Mouse (Mus musculus): Measurements from ENCODE around the gene Sh2d3c. TPM values are rescaled to one million over a fixed set of nuclear protein-coding genes. Genes with fewer than 3 reads are reported as not detected.

Sh2d3c gene
- polyA plus RNA-seq, 1 experiment, result 0.06 TPM

GRCm38 (mm10) chr2:32771886-32772285 lies 51.0 kb downstream of the Sh2d3c start:
- H3K4me1 ChIP-seq (ENCODE audit: control insufficient read depth), result peaks cover 52% of the 10 kb centered on the region
- no peaks in the 10 kb centered on the region for H3K27me3 ChIP-seq (ENCODE audit: control insufficient read depth)
- H3K9me3 ChIP-seq (ENCODE audit: control insufficient read depth, low read length), result no peaks in the 10 kb centered on the region

DNA sequence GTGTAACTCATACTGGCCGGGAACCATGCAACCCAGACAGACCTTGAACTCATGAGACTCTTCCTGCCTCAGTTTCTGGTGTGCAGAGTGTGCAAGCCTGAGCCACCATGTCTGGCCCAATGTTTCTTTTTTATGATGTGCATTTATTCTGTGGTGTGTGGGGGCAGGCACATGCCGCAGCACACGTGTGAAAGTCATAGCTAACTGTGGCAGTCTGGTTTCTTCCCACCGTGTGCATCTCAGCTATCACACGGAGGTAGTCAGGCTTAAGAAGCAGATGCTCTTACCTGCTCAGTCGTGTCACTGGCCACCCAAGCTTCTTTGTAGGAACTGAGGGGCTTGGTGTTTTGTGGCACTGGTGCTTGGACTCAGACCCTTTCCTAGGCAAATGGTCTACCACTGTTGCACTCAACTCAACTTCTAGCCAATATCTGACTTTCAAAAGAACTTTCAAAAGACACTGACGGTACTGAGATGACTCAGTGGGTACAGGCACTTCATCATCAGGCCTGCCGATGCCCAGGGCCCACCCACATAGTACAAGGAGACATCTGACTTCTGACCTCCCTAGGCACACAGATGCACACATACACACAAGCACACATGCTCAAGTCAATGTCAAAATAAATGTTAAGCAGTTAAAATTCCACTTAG lies 51.9 kb downstream of the Sh2d3c start:
- Histone ChIP-seq H3K36me3 (ENCODE audit: control insufficient read depth) (no peaks in the 10 kb centered on the region), H3K4me1 (ENCODE audit: control insufficient read depth) (peaks cover 48% of the 10 kb centered on the region), H3K4me3 (replicated peaks) (no peak overlapping the region), H3K9me3 (ENCODE audit: control insufficient read depth, low read length) (no peaks in the 10 kb centered on the region), H3K27me3 (ENCODE audit: control insufficient read depth) (no peaks in the 10 kb centered on the region)
- TF ChIP-seq GATA1 (IDR thresholded peaks at IDR 0.05; ENCODE audit: low read length), result no peak
- TF ChIP-seq TAL1 (IDR thresholded peaks at IDR 0.05; ENCODE audit: low read length), result no peak

More at GRCm38 (mm10) chr2:32771886-32772285, 51.0 kb downstream of the Sh2d3c start:
- Histone ChIP-seq H3K4me3 (replicated peaks) (no peak overlapping the region), H3K36me3 (ENCODE audit: control insufficient read depth) (no peaks in the 10 kb centered on the region)
- no peak for TF ChIP-seq TAL1 (IDR thresholded peaks at IDR 0.05; ENCODE audit: low read length)
- TF ChIP-seq GATA1 (IDR thresholded peaks at IDR 0.05; ENCODE audit: low read length), result no peak

DNA sequence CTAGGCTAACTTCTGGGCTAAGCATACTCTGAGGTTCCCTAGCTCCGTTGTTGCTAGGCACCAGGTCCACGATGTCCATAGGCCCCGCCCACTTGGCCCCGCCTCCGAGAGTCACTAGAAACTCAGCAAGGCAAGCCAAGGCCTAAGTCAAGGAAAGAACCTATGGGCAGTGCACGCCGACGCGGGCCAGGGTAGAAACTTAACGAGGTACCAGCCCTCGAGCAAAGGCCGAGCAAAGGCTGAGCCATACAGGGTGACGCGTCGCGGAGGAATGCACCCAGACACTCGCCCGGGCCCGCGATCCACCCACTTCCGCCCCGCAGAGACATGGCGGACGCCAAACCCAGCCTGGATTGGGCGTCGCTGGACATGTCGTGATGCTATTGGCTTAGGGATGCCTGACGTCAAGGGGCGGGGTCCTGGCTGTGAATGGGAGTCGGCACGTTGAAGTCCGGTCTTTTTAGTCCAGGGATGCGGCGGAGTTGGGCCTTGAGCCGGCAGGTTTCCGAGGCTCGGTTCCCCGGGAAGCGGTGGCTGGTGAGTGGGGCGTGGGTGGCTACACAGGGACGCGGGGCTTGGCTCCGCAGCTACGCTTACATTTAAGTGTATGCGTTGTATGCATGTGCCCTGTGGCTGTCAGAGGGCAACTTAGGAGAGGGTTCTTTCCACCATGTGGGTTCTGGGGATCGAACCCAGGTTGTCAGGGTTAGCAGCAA lies 54.7 kb downstream of the Sh2d3c start, which contains the start of the genes Ttc16 and Ptrh1:
Gene Ttc16 (minus strand): TSS at position 275 of the 716 bp plus-strand sequence.
Gene Ptrh1 (plus strand): TSS at position 428 of the 716 bp plus-strand sequence.
- no peaks in the 10 kb centered on the region for H3K36me3 ChIP-seq (ENCODE audit: control insufficient read depth)
- H3K9me3 ChIP-seq (ENCODE audit: control insufficient read depth, low read length), result no peaks in the 10 kb centered on the region
- peaks cover 33% of the 10 kb centered on the region for H3K4me1 ChIP-seq (ENCODE audit: control insufficient read depth)
- TF ChIP-seq GATA1 (IDR thresholded peaks at IDR 0.05; ENCODE audit: low read length) (no peak), TAL1 (IDR thresholded peaks at IDR 0.05; ENCODE audit: low read length) (no peak)
- H3K4me3 ChIP-seq (replicated peaks), result peak within 1 kb of the TSS; percentile 75
- H3K27me3 ChIP-seq (ENCODE audit: control insufficient read depth), result no peaks in the 10 kb centered on the region

GRCm38 (mm10) chr2:32776192-32776591 lies 55.3 kb downstream of the Sh2d3c start:
- Histone ChIP-seq H3K4me1 (ENCODE audit: control insufficient read depth) (peaks cover 32% of the 10 kb centered on the region), H3K27me3 (ENCODE audit: control insufficient read depth) (no peaks in the 10 kb centered on the region), H3K9me3 (ENCODE audit: control insufficient read depth, low read length) (no peaks in the 10 kb centered on the region), H3K4me3 (replicated peaks) (peak overlapping the region; percentile 75), H3K36me3 (ENCODE audit: control insufficient read depth) (no peaks in the 10 kb centered on the region)
- TF ChIP-seq TAL1 (IDR thresholded peaks at IDR 0.05; ENCODE audit: low read length) (no peak), GATA1 (IDR thresholded peaks at IDR 0.05; ENCODE audit: low read length) (no peak)

DNA sequence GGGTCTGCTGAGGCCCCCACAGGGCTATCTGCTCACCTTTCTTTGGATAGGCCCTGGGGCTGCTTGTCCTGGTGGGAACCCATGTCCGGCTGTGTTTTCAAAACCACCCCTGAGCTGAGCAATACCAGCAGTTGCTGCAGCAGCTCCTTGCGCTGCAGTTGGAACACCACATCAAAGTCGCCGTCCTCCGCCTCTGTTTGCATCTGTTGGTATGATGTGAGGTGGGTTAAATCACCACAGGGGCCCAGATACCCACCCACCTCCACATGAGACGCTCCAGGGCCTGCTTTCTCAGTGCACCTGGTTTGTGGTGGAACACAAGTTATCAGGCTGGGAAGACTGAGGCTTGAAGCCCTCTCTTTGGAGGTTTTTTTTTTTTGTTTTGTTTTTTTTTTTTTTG lies 57.2 kb downstream of the Sh2d3c start:
- Histone ChIP-seq H3K9me3 (ENCODE audit: control insufficient read depth, low read length) (no peaks in the 10 kb centered on the region), H3K4me1 (ENCODE audit: control insufficient read depth) (peaks cover 25% of the 10 kb centered on the region), H3K27me3 (ENCODE audit: control insufficient read depth) (no peaks in the 10 kb centered on the region), H3K36me3 (ENCODE audit: control insufficient read depth) (no peaks in the 10 kb centered on the region), H3K4me3 (replicated peaks) (no peak overlapping the region)
- TF ChIP-seq GATA1 (IDR thresholded peaks at IDR 0.05; ENCODE audit: low read length) (no peak), TAL1 (IDR thresholded peaks at IDR 0.05; ENCODE audit: low read length) (no peak)

DNA sequence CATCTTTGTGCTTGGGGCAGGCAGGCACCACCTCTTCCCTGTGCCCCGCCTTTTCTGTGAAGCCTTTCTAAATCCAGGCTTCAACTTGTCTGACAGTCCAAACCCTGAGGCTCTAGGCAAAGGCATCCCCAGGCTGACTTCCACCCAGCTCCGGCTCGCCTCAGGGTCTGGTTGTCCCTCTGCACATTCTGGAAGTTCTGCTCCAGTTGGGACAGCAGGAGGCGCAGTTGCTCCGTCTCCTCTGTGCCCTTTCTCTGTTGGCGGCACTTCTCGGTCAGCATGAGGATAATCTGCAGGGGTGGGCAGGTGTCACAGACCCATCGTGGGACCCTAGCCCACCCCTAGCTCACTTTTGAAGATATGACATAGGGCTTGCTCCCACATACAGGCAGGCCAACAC lies 58.3 kb downstream of the Sh2d3c start:
- Histone ChIP-seq H3K27me3 (ENCODE audit: control insufficient read depth) (no peaks in the 10 kb centered on the region), H3K4me1 (ENCODE audit: control insufficient read depth) (peaks cover 25% of the 10 kb centered on the region), H3K36me3 (ENCODE audit: control insufficient read depth) (no peaks in the 10 kb centered on the region), H3K4me3 (replicated peaks) (no peak overlapping the region), H3K9me3 (ENCODE audit: control insufficient read depth, low read length) (no peaks in the 10 kb centered on the region)
- no peak for TF ChIP-seq GATA1 (IDR thresholded peaks at IDR 0.05; ENCODE audit: low read length)
- no peak for TF ChIP-seq TAL1 (IDR thresholded peaks at IDR 0.05; ENCODE audit: low read length)

- Histone ChIP-seq H3K4me1 (ENCODE audit: control insufficient read depth) (peaks cover 23% of the 10 kb centered on the region), H3K4me3 (replicated peaks) (no peak overlapping the region), H3K36me3 (ENCODE audit: control insufficient read depth) (no peaks in the 10 kb centered on the region), H3K9me3 (ENCODE audit: control insufficient read depth, low read length) (no peaks in the 10 kb centered on the region), H3K27me3 (ENCODE audit: control insufficient read depth) (no peaks in the 10 kb centered on the region)
- no peak for TF ChIP-seq GATA1 (IDR thresholded peaks at IDR 0.05; ENCODE audit: low read length)
- TF ChIP-seq TAL1 (IDR thresholded peaks at IDR 0.05; ENCODE audit: low read length), result no peak
Observed at GRCm38 (mm10) chr2:32779714-32780113, 58.9 kb downstream of the Sh2d3c start.

- no peak overlapping the region for H3K4me3 ChIP-seq (replicated peaks)
- H3K36me3 ChIP-seq (ENCODE audit: control insufficient read depth), result no peaks in the 10 kb centered on the region
- peaks cover 4% of the 10 kb centered on the region; the same call in 1 of the 2 replicates for H3K4me1 ChIP-seq (ENCODE audit: control insufficient read depth)
- H3K9me3 ChIP-seq (ENCODE audit: control insufficient read depth, low read length), result no peaks in the 10 kb centered on the region
- TF ChIP-seq GATA1 (IDR thresholded peaks at IDR 0.05; ENCODE audit: low read length) (no peak), TAL1 (IDR thresholded peaks at IDR 0.05; ENCODE audit: low read length) (no peak)
- H3K27me3 ChIP-seq (ENCODE audit: control insufficient read depth), result no peaks in the 10 kb centered on the region
Observed at GRCm38 (mm10) chr2:32781710-32782109, 60.9 kb downstream of the Sh2d3c start.

GRCm38 (mm10) chr2:32784048-32784681 lies 63.3 kb downstream of the Sh2d3c start, which contains the start of gene Cfap157:
TSS of gene Cfap157 (minus strand) at chr2:32784428.
- H3K27me3 ChIP-seq (ENCODE audit: control insufficient read depth), result no peaks in the 10 kb centered on the region
- H3K4me3 ChIP-seq (replicated peaks), result no peak within 1 kb of the TSS
- H3K36me3 ChIP-seq (ENCODE audit: control insufficient read depth), result no peaks in the 10 kb centered on the region
- H3K9me3 ChIP-seq (ENCODE audit: control insufficient read depth, low read length), result no peaks in the 10 kb centered on the region
- peaks cover 2% of the 10 kb centered on the region; the same call in 1 of the 2 replicates for H3K4me1 ChIP-seq (ENCODE audit: control insufficient read depth)
- TF ChIP-seq TAL1 (IDR thresholded peaks at IDR 0.05; ENCODE audit: low read length) (no peak), GATA1 (IDR thresholded peaks at IDR 0.05; ENCODE audit: low read length) (no peak)
